In the genomic region with DNA sequence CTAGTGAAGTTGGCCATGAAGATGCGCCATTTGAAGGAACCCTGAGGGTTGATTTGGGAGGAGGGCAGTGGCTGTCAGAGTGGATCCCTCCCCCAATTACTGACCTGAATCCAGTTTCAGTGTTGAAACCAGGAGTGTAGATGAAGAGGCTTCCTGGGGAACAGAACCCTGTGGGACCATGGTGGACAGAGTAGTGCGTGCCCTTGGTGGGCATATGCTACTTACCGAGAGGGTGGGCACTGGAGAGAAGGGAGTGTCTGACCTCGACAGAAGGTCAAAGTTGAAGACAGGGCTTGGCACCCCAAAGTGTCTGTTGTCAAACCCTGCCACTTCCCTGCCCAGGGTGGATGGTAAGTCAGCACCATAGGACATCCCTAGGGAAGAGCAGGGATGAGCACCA, we compare ENCODE assay signal across 40 mouse cellular contexts. TPM values are rescaled to one million over a fixed set of nuclear protein-coding genes. Genes with fewer than 3 reads are reported as not detected.
"Had no signal": no experiment of that assay in that cellular context is flagged by ENCODE, and none has a peak within 500 bp of the region (broad histone marks: within the 10 kb centered on the region; RNA-seq: fewer than 3 reads in every experiment).

No protein-coding gene starts in this region.

RNA-seq across cellular contexts. Expression of gene Oas1g, which starts 6.5 kb away (rescaled TPM):
- total RNA-seq: heart, postnatal 10 days; heart, postnatal 14 days; heart, postnatal 4 days; layer of hippocampus, adult 18-20 months; layer of hippocampus, adult 2 months; layer of hippocampus, postnatal 10 days; layer of hippocampus, postnatal 14 days; layer of hippocampus, postnatal 25 days; layer of hippocampus, postnatal 36 days; left cerebral cortex, adult 18-20 months; left cerebral cortex, adult 2 months had no signal
- polyA plus RNA-seq: heart, embryonic 12.5 days; hindbrain, embryonic 12.5 days had no signal

RNA-seq across cellular contexts. Expression of gene Oas1a, which starts 13.5 kb away (rescaled TPM):
- total RNA-seq: layer of hippocampus, postnatal 36 days had no signal

RNA-seq across cellular contexts. Expression of gene Oas1d, which starts 20.5 kb away (rescaled TPM):
- total RNA-seq: heart, postnatal 10 days; heart, postnatal 14 days; heart, postnatal 25 days; heart, postnatal 36 days; heart, postnatal 4 days; hematopoietic stem cell, adult 5-6 weeks; layer of hippocampus, adult 18-20 months; layer of hippocampus, adult 2 months; layer of hippocampus, adult 8-10 months; layer of hippocampus, postnatal 14 days; layer of hippocampus, postnatal 25 days; layer of hippocampus, postnatal 36 days; left cerebral cortex, adult 18-20 months; left cerebral cortex, adult 2 months; left cerebral cortex, adult 8-10 months had no signal
- polyA plus RNA-seq: heart, embryonic 12.5 days; heart, embryonic 13.5 days; heart, embryonic 14.5 days; heart, embryonic 15.5 days; heart, postnatal 0 days; hindbrain, embryonic 10.5 days; hindbrain, embryonic 11.5 days; hindbrain, embryonic 12.5 days; hindbrain, embryonic 13.5 days; hindbrain, embryonic 14.5 days; hindbrain, embryonic 15.5 days; inflammation-experienced regulatory T-cells, adult 6 months; intestine, embryonic 15.5 days; intestine, embryonic 16.5 days; kidney, adult 2 months; kidney, embryonic 14.5 days; kidney, embryonic 15.5 days; kidney, embryonic 16.5 days; kidney, postnatal 0 days had no signal

RNA-seq across cellular contexts. Expression of gene Oas1h, which starts 32.6 kb away (rescaled TPM):
- total RNA-seq: heart, postnatal 10 days; heart, postnatal 14 days; heart, postnatal 25 days; heart, postnatal 36 days; heart, postnatal 4 days; hematopoietic stem cell, adult 5-6 weeks; hindbrain, postnatal 0 days; layer of hippocampus, adult 18-20 months; layer of hippocampus, adult 2 months; layer of hippocampus, adult 8-10 months; layer of hippocampus, postnatal 10 days; layer of hippocampus, postnatal 14 days; layer of hippocampus, postnatal 25 days; layer of hippocampus, postnatal 36 days; left cerebral cortex, adult 18-20 months; left cerebral cortex, adult 2 months; left cerebral cortex, adult 8-10 months had no signal
- polyA plus RNA-seq: heart, embryonic 12.5 days; heart, embryonic 13.5 days; heart, embryonic 14.5 days; heart, embryonic 15.5 days; heart, embryonic 16.5 days; heart, postnatal 0 days; hindbrain, embryonic 10.5 days; hindbrain, embryonic 11.5 days; hindbrain, embryonic 12.5 days; hindbrain, embryonic 13.5 days; hindbrain, embryonic 14.5 days; hindbrain, embryonic 15.5 days; hindbrain, embryonic 16.5 days; hindbrain, postnatal 0 days; inflammation-experienced regulatory T-cells, adult 6 months; intestine, embryonic 15.5 days; intestine, embryonic 16.5 days; intestine, postnatal 0 days; kidney, adult 2 months; kidney, embryonic 14.5 days; kidney, embryonic 15.5 days; kidney, embryonic 16.5 days; large intestine, adult 2 months had no signal

RNA-seq across cellular contexts. Expression of gene Oas1f, which starts 46.7 kb away (rescaled TPM):
- total RNA-seq: heart, postnatal 10 days; heart, postnatal 14 days; heart, postnatal 25 days; heart, postnatal 36 days; heart, postnatal 4 days; hematopoietic stem cell, adult 5-6 weeks; hindbrain, postnatal 0 days; layer of hippocampus, adult 18-20 months; layer of hippocampus, adult 2 months; layer of hippocampus, adult 8-10 months; layer of hippocampus, postnatal 10 days; layer of hippocampus, postnatal 14 days; layer of hippocampus, postnatal 25 days; layer of hippocampus, postnatal 36 days; left cerebral cortex, adult 18-20 months; left cerebral cortex, adult 2 months; left cerebral cortex, adult 8-10 months had no signal
- polyA plus RNA-seq: heart, embryonic 12.5 days; heart, embryonic 13.5 days; heart, embryonic 14.5 days; heart, embryonic 15.5 days; heart, postnatal 0 days; hindbrain, embryonic 10.5 days; hindbrain, embryonic 11.5 days; hindbrain, embryonic 12.5 days; hindbrain, embryonic 13.5 days; hindbrain, embryonic 14.5 days; hindbrain, embryonic 15.5 days; hindbrain, embryonic 16.5 days; hindbrain, postnatal 0 days; inflammation-experienced regulatory T-cells, adult 6 months; intestine, embryonic 15.5 days; intestine, postnatal 0 days; kidney, embryonic 14.5 days; kidney, embryonic 15.5 days had no signal
